Mouse (Mus musculus) kidney, embryonic 14.5 days (tissue): ENCODE measurements around the gene Prkacb. TPM values are rescaled to one million over a fixed set of nuclear protein-coding genes. Genes with fewer than 3 reads are reported as not detected.

Experiments
- ATAC-seq: fragments of 200-750 bp; cut with Nextera tagmentation; 2 replicates; pipeline ENCODE4 v1.8.0; 2017; ENCODE audit warnings: moderate number of reproducible peaks, mild to moderate bottlenecking, moderate TSS enrichment, moderate library complexity; ENCODE audit not compliant: low FRiP score, low TSS enrichment
- H3K27ac ChIP-seq: fragments of 300-500 bp; sonication (generic); 2 replicates; pipeline ENCODE4 v1.5.1; 2014; ENCODE audit warnings: low read depth, mild to moderate bottlenecking, low read length, moderate library complexity, mixed read lengths
- H3K27me3 ChIP-seq: fragments of 300-500 bp; sonication (generic); 2 replicates; pipeline ENCODE4 v1.6.1; 2014; ENCODE audit warnings: mild to moderate bottlenecking, low read length; ENCODE audit not compliant: control insufficient read depth, insufficient read depth
- H3K36me3 ChIP-seq: fragments of 300-500 bp; sonication (generic); 2 replicates; pipeline ENCODE4 v1.6.1; 2014; ENCODE audit warnings: low read length, mixed read lengths; ENCODE audit not compliant: control insufficient read depth, insufficient read depth
- H3K4me1 ChIP-seq: fragments of 300-500 bp; sonication (generic); 2 replicates; pipeline ENCODE4 v1.6.1; 2014; ENCODE audit warnings: low read length, mixed read lengths; ENCODE audit not compliant: control insufficient read depth, insufficient read depth
- H3K4me2 ChIP-seq: fragments of 300-500 bp; sonication (generic); replicated peaks from 2 replicates; pipeline ENCODE4 v1.6.1; 2014; ENCODE audit warnings: low read depth, mild to moderate bottlenecking, low read length
- H3K4me3 ChIP-seq: fragments of 300-500 bp; sonication (generic); 2 replicates; pipeline ENCODE4 v1.5.1; 2014; ENCODE audit warnings: mild to moderate bottlenecking, low read length
- H3K9ac ChIP-seq: fragments of 300-500 bp; sonication (generic); 2 replicates; pipeline ENCODE4 v1.6.1; 2014; ENCODE audit warnings: low read depth, mild to moderate bottlenecking, low read length, moderate library complexity
- H3K9me3 ChIP-seq: fragments of 300-500 bp; sonication (generic); 2 replicates; pipeline ENCODE4 v1.6.1; 2016; ENCODE audit warnings: low read length; ENCODE audit not compliant: control insufficient read depth
- WGBS: fragments of 180-500 bp; shearing (Covaris S2); extraction: QIAGEN DNeasy Blood & Tissue Kit; methylation state at CpG from one replicate; pipeline ENCODE4 v1.1.7; 2014; 5-methylcytosine and 5-hydroxymethylcytosine counted together
- polyA plus RNA-seq: library from polyadenylated mRNA; unstranded; fragments of >200 nt; fragmentation: Nextera tagmentation; extraction: Ambion mirVana; gene quantifications from 2 replicates; pipeline ENCODE4 v1.2.1, GENCODE M21; 2014

Prkacb gene
- polyA plus RNA-seq, 1 experiment from 2014 or later: 65.2 TPM

GRCm38 (mm10) chr3:146700051-146700450 lies 112.7 kb downstream of the Prkacb start:
- Histone ChIP-seq H3K4me3 (no peak overlapping the region), H3K4me1 (no peaks in the 10 kb centered on the region), H3K27me3 (no peaks in the 10 kb centered on the region), H3K4me2 (no peak overlapping the region), H3K9me3 (no peaks in the 10 kb centered on the region), H3K27ac (no peak overlapping the region), H3K9ac (no peak overlapping the region), H3K36me3 (no peaks in the 10 kb centered on the region)
- no peak for ATAC-seq
- WGBS: 79% methylated on average over 11 of the region's 11 CpGs

- WGBS: 46% methylated on average over 11 of the region's 11 CpGs
- no peak for ATAC-seq
- Histone ChIP-seq H3K9ac (no peak overlapping the region), H3K9me3 (no peaks in the 10 kb centered on the region), H3K4me3 (no peak overlapping the region), H3K4me1 (no peaks in the 10 kb centered on the region), H3K36me3 (no peaks in the 10 kb centered on the region), H3K27me3 (no peaks in the 10 kb centered on the region), H3K27ac (no peak overlapping the region), H3K4me2 (no peak overlapping the region)
Observed at GRCm38 (mm10) chr3:146698982-146699381, 113.8 kb downstream of the Prkacb start.

GRCm38 (mm10) chr3:146692547-146692946 lies 120.2 kb downstream of the Prkacb start:
- Histone ChIP-seq H3K9ac (no peak overlapping the region), H3K27ac (no peak overlapping the region), H3K9me3 (no peaks in the 10 kb centered on the region), H3K36me3 (no peaks in the 10 kb centered on the region), H3K4me2 (no peak overlapping the region), H3K4me1 (no peaks in the 10 kb centered on the region), H3K27me3 (no peaks in the 10 kb centered on the region), H3K4me3 (no peak overlapping the region)
- WGBS: 83% methylated on average over 5 of the region's 5 CpGs
- no peak for ATAC-seq

GRCm38 (mm10) chr3:146687121-146687725 lies 125.6 kb downstream of the Prkacb start:
- Histone ChIP-seq H3K27ac (no peak overlapping the region), H3K4me3 (no peak overlapping the region), H3K9ac (no peak overlapping the region), H3K27me3 (no peaks in the 10 kb centered on the region), H3K9me3 (no peaks in the 10 kb centered on the region), H3K4me1 (no peaks in the 10 kb centered on the region), H3K36me3 (no peaks in the 10 kb centered on the region), H3K4me2 (no peak overlapping the region)
- no peak for ATAC-seq
- WGBS: 84% methylated on average over 4 of the region's 4 CpGs

- WGBS: 90% methylated on average over 8 of the region's 8 CpGs
- Histone ChIP-seq H3K36me3 (no peaks in the 10 kb centered on the region), H3K4me3 (no peak overlapping the region), H3K4me1 (no peaks in the 10 kb centered on the region), H3K9ac (no peak overlapping the region), H3K27ac (no peak overlapping the region), H3K4me2 (no peak overlapping the region; the same call in 1 of the 2 replicates), H3K9me3 (no peaks in the 10 kb centered on the region), H3K27me3 (no peaks in the 10 kb centered on the region)
- ATAC-seq: no peak
Observed at GRCm38 (mm10) chr3:146686428-146686827, 126.4 kb downstream of the Prkacb start.

DNA sequence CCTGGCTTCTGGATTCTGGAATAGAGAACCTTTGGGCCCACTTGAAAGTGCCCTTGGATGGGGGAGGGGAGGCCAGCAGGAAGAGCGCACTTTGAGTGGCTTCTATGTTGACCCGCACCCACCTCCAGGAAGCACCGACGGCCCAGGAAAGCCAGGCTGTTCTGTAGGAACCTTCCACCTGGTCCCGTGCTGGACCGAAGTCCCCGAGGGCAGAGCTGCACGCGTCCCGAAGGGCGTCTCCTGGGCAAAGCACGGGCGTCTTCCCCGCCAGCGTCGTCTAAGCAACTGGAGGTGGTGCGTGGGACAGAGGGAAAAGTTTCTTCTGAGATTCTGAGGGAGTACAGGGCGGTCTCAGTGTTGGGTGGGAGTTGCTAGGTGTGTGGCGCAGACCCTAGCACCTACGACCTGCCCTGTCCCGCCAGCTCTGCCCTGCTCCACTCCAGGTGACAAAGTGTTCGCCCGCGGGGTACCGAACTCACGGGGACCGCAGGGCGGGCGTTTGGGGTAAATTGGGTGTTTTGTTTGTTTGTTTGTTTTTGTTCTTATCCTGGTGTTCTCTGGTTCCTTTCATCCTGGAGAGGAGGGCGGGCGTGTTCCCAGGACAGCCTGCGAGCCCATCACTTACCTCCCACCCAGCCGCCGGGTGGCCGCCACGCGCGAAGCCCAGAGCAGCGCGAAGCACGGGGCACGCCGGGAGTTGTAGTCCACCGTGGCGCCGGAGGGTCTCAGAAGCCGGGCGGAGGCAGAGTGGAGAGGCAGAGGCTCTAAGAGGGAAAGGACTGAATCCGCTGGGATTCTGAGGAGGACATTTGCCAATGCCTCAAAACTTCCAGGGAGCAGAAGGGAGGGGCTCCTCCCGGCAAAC lies 127.7 kb downstream of the Prkacb start, which contains the start of gene Samd13:
Gene Samd13, minus strand, starts transcription at position 782 of the 865 bp plus-strand sequence.
- Histone ChIP-seq H3K36me3 (no peaks in the 10 kb centered on the region), H3K4me1 (no peaks in the 10 kb centered on the region), H3K27me3 (no peaks in the 10 kb centered on the region), H3K9me3 (no peaks in the 10 kb centered on the region), H3K4me2 (peak within 1 kb of the TSS; percentile 82), H3K4me3 (peak within 1 kb of the TSS; percentile 59), H3K27ac (no peak within 1 kb of the TSS), H3K9ac (peak within 1 kb of the TSS; percentile 63)
- WGBS: 2% methylated on average over 50 of the region's 50 CpGs
- peak; percentile 94 for ATAC-seq

DNA sequence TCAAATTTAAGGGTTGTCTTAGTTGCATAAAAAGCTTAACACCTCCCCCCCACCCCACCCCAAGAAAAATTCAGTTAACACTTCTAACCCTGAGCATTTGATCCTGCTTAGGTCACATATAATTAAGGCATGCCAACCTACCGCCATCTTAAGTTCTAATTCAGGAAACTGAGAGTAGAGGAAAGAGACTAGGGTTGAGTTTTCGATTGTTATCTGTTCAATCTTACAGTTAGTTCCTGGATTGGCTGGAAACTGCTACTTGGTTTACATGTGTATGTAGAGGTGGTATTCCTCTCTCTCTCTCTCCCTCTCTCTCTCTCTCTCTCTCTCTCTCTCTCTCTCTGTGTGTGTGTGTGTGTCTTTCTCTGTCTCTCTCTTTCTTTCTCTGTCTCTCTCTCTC lies 129.7 kb downstream of the Prkacb start:
- Histone ChIP-seq H3K4me3 (no peak overlapping the region), H3K9ac (no peak overlapping the region), H3K4me1 (no peaks in the 10 kb centered on the region), H3K9me3 (no peaks in the 10 kb centered on the region), H3K4me2 (no peak overlapping the region), H3K36me3 (no peaks in the 10 kb centered on the region), H3K27me3 (no peaks in the 10 kb centered on the region), H3K27ac (no peak overlapping the region)
- no peak for ATAC-seq
- 73% methylated on average over 2 of the region's 2 CpGs for WGBS

DNA sequence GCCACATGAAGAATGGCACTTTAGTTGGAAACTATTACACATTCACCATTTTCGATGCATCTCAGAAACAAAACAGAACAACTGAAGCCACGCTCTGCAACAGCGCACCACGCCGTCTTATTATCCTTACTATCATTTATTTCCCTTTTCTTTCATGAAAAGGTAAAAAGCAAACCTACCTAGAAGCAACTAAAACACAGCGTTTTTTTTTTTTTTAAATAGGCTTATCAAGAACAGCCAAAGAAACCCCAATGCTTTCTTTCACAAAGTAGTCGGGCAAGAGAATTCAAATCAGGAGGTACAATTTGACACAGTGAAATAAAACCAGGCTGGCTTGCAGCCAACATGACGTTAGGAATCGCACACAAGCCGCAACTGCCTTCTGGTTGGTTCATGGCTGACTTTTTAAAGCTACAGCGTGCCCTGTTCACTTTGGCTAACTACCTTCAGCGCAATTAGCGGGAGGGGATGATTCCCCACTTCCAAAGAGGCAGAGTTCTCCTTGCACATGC lies 130.6 kb downstream of the Prkacb start:
- Histone ChIP-seq H3K4me1 (no peaks in the 10 kb centered on the region), H3K4me3 (peak overlapping the region; percentile 8; the same call in 1 of the 2 replicates), H3K27ac (no peak overlapping the region), H3K4me2 (peak overlapping the region; percentile 30), H3K27me3 (no peaks in the 10 kb centered on the region), H3K9me3 (no peaks in the 10 kb centered on the region), H3K9ac (no peak overlapping the region), H3K36me3 (no peaks in the 10 kb centered on the region)
- WGBS: 47% methylated on average over 13 of the region's 13 CpGs
- no peak for ATAC-seq

DNA sequence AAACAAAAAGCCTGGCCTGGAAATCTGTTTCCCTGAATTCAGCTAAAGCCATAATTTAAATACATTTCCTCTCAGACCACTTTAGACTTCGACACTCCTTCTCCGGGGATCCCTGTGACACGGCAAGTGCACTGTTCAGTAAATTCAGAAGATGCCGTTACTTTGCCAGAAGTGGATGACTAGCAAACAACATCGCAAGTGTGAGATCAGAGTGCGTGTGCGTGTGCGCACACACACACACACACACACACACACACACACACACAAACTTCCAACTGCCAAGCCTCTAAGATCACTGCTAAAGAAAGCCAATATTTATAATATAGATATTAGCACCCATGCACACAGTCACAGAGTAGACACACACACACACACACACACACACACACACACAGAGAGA lies 131.1 kb downstream of the Prkacb start:
- Histone ChIP-seq H3K9ac (no peak overlapping the region), H3K9me3 (no peaks in the 10 kb centered on the region), H3K27ac (no peak overlapping the region), H3K4me1 (no peaks in the 10 kb centered on the region), H3K36me3 (no peaks in the 10 kb centered on the region), H3K4me3 (no peak overlapping the region), H3K27me3 (no peaks in the 10 kb centered on the region), H3K4me2 (no peak overlapping the region; the same call in 1 of the 2 replicates)
- ATAC-seq: no peak
- 64% methylated on average over 8 of the region's 8 CpGs for WGBS
